Mouse (Mus musculus): ENCODE data around the gene Cacnb4.

Cacnb4 gene

GRCm38 (mm10) chr2:52647255-52647998, 29.2 kb downstream of the Cacnb4 start:
- DNase-seq: no peak

- DNase-seq: no peak
Observed at GRCm38 (mm10) chr2:52643657-52644056, 33.0 kb downstream of the Cacnb4 start.

DNA sequence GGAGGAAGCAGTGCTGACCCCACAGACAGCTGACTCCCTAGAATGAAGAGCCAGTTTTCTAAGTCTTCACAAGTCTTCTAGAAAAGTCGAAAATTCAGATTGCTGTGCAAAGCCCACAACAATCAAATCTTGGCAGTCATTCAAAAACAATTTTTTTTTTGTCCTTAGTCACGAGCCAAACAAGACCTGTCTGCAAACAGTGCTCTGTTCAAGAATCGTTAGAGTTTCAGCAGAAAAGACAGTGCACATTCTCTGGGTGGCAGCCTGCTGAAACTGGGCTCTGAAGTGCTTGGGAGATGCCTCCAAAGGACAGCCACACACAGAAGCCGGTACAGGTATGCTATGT, 37.1 kb downstream of the Cacnb4 start:
- DNase-seq: no peak

GRCm38 (mm10) chr2:52638857-52639529, 37.6 kb downstream of the Cacnb4 start:
- no peak for DNase-seq

GRCm38 (mm10) chr2:52638226-52638625, 38.4 kb downstream of the Cacnb4 start:
- DNase-seq: peak; percentile 52

DNA sequence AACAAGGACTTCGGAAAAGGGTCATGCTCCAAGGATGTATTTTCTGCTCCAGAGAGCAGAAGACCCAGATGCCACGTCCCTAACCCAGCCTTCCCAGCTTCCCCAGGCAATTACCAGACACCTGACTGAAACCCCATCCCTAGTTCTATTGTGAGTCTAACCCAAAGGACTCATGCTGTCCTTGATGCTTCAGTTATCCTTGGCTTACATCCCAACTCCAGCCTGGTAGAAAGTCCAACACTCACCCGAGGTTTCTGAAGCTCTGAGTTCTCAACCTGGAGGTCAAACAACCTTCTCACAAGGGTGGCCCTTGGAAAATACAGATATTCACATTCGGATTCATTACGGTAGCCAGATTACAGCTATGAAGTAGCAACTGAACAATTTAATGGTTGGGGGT, 40.6 kb downstream of the Cacnb4 start:
- no peak for DNase-seq

DNA sequence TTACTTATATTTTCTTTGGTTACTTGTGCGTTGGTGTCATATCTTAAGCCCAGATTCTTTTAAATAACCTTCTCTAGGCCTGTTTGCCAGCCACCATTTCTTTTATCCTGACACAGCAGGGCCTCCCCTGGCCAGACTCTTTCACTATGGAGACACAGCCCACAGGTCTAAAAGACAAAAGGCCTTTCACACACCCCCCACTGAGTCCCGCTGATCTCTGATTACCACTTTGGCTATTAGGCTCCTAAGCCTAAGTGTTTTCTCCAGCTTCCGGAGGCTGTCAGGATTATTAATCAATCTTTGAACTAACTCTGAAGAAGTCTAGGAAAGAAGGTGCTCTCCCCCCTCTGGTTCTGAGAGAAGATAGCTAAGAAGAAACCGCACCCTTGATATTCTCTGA, 41.3 kb downstream of the Cacnb4 start:
- no peak for DNase-seq

- peak; percentile 73 for DNase-seq
Observed at GRCm38 (mm10) chr2:52632880-52633279, 43.8 kb downstream of the Cacnb4 start.

DNA sequence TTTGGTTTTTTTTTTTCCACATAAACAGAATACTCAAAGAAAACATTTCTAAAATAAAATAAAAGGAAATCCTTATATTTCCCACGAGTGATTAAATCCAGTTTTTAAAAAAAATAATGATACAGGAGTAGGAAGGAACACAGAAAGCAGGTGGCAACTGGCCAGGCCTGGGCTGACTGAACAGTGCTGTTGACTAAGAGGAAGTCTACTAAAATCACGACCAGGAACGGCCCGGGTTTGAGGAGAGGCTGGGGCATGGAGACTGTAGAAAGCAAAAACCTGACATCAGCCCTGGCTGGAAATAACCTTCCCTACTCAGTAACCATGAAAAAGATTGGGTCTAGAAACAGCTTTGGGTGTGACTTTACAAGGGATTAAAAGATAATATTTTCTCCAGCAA, 48.4 kb downstream of the Cacnb4 start:
- DNase-seq: no peak

DNA sequence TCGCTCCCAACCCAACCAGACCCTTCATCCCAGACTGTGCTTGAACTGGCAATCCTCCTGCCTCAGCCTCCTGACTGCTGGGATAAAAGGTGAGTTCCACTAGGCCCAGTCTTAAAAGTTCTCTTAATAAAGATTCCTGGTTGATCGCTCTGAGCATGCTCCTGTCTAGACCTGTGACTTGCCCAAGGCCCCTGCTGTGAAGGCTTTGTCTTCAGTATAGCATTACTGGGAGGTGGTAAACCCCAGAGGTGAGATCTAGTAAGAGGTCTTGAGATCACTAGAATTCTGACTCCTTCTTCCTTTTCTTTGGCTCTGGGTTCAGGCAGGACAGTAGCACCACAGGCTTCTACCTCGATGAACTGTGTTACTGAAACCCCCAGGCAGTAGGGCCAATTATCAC, 50.4 kb downstream of the Cacnb4 start:
- DNase-seq: no peak

DNA sequence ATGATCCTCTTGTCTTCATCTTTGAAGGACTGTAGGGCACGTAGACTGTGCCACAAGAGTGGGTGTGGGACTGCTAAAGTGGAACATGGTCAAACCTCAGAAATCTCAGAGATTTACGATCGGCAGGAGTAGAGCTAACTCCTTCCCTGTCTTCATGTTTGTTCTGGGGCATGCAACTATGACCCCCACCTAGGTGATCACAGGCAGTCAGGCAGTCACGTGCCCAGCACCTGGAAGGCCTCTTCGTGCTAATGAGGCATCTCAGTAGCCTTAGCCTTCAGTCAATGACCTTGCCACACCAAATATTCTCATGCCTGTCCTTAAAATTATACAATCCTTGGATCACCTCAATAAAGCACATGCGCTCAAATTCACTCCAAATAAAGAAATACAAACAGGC, 50.9 kb downstream of the Cacnb4 start:
- no peak for DNase-seq

- DNase-seq: no peak
Observed at GRCm38 (mm10) chr2:52623921-52624404, 52.7 kb downstream of the Cacnb4 start.

- no peak for DNase-seq
Observed at GRCm38 (mm10) chr2:52623461-52623860, 53.2 kb downstream of the Cacnb4 start.

DNA sequence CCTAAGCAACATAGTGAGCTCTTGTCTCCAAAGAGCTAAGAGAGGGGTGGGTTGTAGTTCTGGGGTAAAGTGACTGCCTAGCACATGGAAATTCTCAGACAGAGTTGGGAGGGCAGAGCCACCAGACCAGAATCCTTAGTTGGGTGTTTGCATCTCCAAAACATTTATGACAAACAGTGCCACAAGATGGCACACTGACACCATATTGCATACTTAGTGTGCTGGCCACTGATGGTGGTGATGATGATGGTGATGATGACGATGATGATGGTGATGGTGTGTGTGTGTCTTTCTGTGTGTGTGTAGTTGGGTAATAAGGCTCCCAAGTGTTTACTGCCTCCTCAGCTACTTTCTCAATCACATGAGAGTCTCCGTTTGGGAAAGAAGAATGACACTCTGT, 54.0 kb downstream of the Cacnb4 start:
- DNase-seq: no peak

GRCm38 (mm10) chr2:52619406-52619974, 57.1 kb downstream of the Cacnb4 start:
- no peak for DNase-seq

- no peak for DNase-seq
Observed at GRCm38 (mm10) chr2:52618804-52619203, 57.8 kb downstream of the Cacnb4 start.

- DNase-seq: peak; percentile 90
Observed at GRCm38 (mm10) chr2:52615429-52615828, 61.2 kb downstream of the Cacnb4 start.

DNA sequence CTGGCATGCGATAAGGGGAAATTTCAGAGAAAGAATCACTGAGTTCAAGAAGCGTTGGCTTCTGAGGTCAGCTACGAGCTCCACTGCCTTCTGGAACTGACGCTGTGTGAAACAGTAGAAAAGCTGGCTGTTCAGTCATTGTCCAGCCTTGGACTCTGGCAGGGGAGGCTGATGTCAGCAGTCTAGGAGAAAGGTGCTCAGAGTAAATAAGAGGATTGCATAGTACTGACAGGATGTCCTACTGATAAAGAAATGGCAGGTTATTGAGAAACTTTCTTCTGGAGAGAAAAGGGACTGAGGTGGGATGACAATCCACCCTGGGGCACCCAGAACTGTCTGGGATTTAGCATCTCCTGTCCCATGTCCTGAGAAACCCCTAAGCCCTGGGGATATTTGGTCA, 62.7 kb downstream of the Cacnb4 start:
- no peak for DNase-seq

- no peak for DNase-seq
Observed at GRCm38 (mm10) chr2:52609486-52609885, 67.1 kb downstream of the Cacnb4 start.

- DNase-seq: no peak
Observed at GRCm38 (mm10) chr2:52607857-52608485, 68.7 kb downstream of the Cacnb4 start.

GRCm38 (mm10) chr2:52606331-52606730, 70.3 kb downstream of the Cacnb4 start:
- no peak for DNase-seq

GRCm38 (mm10) chr2:52605321-52605720, 71.3 kb downstream of the Cacnb4 start:
- peak; percentile 61 for DNase-seq

- DNase-seq: no peak
Observed at GRCm38 (mm10) chr2:52604651-52605020, 72.0 kb downstream of the Cacnb4 start.
